Mouse (Mus musculus) stomach, postnatal 0 days (tissue): ENCODE data around the gene Clec16a. TPM values are rescaled to one million over a fixed set of nuclear protein-coding genes. Genes with fewer than 3 reads are reported as not detected.

Experiments used
- ATAC-seq: fragments of 200-750 bp; cut with Nextera tagmentation; 2 replicates; pipeline ENCODE4 v1.8.0; 2017; ENCODE audit not compliant: low FRiP score, low TSS enrichment
- DNase-seq: peaks from one replicate; pipeline ENCODE4 v3.0.0-alpha.2; 2016; ENCODE audit warnings: low spot score
- H3K27ac ChIP-seq: fragments of 300-500 bp; sonication (generic); replicated peaks from 2 replicates; pipeline ENCODE4 v1.5.1; 2014; ENCODE audit warnings: mild to moderate bottlenecking, control low read depth
- H3K27me3 ChIP-seq: fragments of 300-500 bp; sonication (generic); 2 replicates; pipeline ENCODE4 v1.6.1; 2014; ENCODE audit warnings: low read length; ENCODE audit not compliant: control insufficient read depth, insufficient read depth
- H3K36me3 ChIP-seq: fragments of 300-500 bp; sonication (generic); 2 replicates; pipeline ENCODE4 v1.6.1; 2014; ENCODE audit warnings: low read length, mixed read lengths; ENCODE audit not compliant: control insufficient read depth, insufficient read depth
- H3K4me1 ChIP-seq: fragments of 300-500 bp; sonication (generic); replicated peaks from 2 replicates; pipeline ENCODE4 v1.6.1; 2014; ENCODE audit warnings: antibody characterized with exemption; ENCODE audit not compliant: control insufficient read depth, insufficient read depth
- H3K4me2 ChIP-seq: fragments of 300-500 bp; sonication (generic); replicated peaks from 2 replicates; pipeline ENCODE4 v1.6.1; 2014; ENCODE audit warnings: low read depth, mild to moderate bottlenecking, control low read depth, moderate library complexity
- H3K4me3 ChIP-seq: fragments of 300-500 bp; sonication (generic); 2 replicates; pipeline ENCODE4 v1.5.1; 2014; ENCODE audit warnings: low read depth, low read length, control low read depth
- H3K9ac ChIP-seq: fragments of 300-500 bp; sonication (generic); 2 replicates; pipeline ENCODE4 v1.6.1; 2014; ENCODE audit warnings: mild to moderate bottlenecking, low read length, control low read depth, mixed read lengths
- H3K9me3 ChIP-seq: fragments of 300-500 bp; sonication (generic); 2 replicates; pipeline ENCODE4 v1.6.1; 2016; ENCODE audit warnings: low read length; ENCODE audit not compliant: control insufficient read depth
- CTCF ChIP-seq: IDR thresholded peaks from 2 replicates; pipeline ENCODE4 v1.5.1; 2016; ENCODE audit warnings: antibody characterized with exemption, low read depth, mild to moderate bottlenecking, moderate library complexity
- EP300 ChIP-seq: optimal IDR thresholded peaks from 2 replicates; pipeline ENCODE3; 2016; ENCODE audit warnings: antibody characterized with exemption
- WGBS: fragments of 180-500 bp; shearing (Covaris S2); extraction: QIAGEN DNeasy Blood & Tissue Kit; methylation state at CpG from one replicate; pipeline ENCODE4 v1.1.7; 2014; 5-methylcytosine and 5-hydroxymethylcytosine counted together
- polyA plus RNA-seq: library from polyadenylated mRNA; unstranded; fragments of >200 nt; fragmentation: Nextera tagmentation; extraction: Ambion mirVana; gene quantifications from 2 replicates; pipeline ENCODE4 v1.2.1, GENCODE M21; 2015

The Clec16a gene
- polyA plus RNA-seq, 1 experiment from 2014 or later = 28.1 TPM

DNA sequence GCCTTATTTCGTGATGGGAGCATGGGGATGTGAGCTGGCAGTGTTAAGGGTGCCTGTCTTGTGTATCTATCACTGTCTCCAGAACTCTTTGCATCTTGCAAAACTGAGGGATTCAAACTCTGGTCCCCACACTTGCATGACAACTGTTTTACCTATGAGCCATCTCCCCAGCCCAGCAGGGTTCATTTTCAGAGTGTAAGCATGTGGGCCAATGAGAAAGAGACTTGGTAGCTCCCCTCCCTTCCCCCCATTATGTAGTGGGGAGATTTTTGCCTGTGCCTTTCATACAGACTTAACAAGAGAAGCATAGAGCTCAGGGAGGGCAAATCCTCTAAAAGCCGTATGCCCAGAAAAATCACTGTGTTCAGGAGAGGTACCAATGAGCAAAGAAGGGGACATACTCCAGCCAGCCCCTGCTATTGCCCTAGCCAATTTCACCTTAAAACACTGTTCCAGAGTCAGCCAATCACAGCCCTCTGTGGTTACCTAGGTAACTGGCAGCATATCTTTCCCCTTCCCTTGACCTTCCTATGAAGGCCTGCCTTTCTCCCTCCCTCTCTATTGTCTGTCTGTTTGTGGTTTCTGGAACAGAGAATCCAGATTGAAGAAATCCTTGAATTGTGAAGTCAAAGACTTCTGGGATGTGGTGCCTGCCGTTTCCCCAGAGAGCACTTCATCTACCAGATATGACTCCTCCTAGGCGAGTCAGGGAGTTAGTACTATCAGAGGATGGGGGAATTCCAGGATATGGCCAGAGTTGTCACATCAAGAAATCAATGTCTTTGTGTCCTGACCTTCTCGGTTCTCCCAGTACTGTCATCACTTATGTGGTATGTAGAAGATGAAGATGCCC, 55.0 kb downstream of the Clec16a start:
- DNase-seq = no peak
- Histone ChIP-seq H3K9me3 (no peaks in the 10 kb centered on the region), H3K27me3 (no peaks in the 10 kb centered on the region), H3K4me3 (no peak overlapping the region), H3K36me3 (peaks cover 5% of the 10 kb centered on the region), H3K4me2 (no peak overlapping the region), H3K9ac (no peak overlapping the region), H3K4me1 (no peaks in the 10 kb centered on the region), H3K27ac (no peak overlapping the region)
- WGBS = 70% methylated on average over 5 of the region's 5 CpGs
- ATAC-seq = no peak
- TF ChIP-seq EP300 (no peak), CTCF (no peak)

DNA sequence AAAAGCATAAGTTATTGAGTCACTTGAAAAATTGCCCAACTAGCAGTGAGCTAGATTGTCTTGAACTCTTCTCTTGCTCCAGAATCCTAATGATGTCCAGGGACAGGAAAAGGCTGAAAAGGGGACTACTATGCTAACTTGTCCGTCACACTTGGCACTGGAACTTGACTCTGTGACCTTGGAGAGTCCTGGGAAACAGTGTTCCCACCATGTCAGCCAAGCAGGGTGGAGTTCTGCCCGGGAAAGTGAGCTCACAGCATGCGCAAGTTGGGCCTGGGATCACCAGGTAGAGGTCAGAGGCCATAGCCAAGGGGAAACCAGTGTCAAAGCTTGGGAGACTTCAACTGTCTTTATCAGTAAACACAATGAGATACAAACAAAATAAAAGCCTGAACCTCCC, 62.7 kb downstream of the Clec16a start:
- TF ChIP-seq EP300 (no peak), CTCF (no peak)
- Histone ChIP-seq H3K4me2 (no peak overlapping the region), H3K4me3 (no peak overlapping the region), H3K27ac (no peak overlapping the region), H3K9me3 (no peaks in the 10 kb centered on the region), H3K36me3 (no peaks in the 10 kb centered on the region), H3K4me1 (no peaks in the 10 kb centered on the region), H3K9ac (no peak overlapping the region), H3K27me3 (no peaks in the 10 kb centered on the region)
- whole genome bisulfite sequencing = 85% methylated on average over 3 of the region's 3 CpGs
- no peak for DNase-seq
- no peak for ATAC-seq

DNA sequence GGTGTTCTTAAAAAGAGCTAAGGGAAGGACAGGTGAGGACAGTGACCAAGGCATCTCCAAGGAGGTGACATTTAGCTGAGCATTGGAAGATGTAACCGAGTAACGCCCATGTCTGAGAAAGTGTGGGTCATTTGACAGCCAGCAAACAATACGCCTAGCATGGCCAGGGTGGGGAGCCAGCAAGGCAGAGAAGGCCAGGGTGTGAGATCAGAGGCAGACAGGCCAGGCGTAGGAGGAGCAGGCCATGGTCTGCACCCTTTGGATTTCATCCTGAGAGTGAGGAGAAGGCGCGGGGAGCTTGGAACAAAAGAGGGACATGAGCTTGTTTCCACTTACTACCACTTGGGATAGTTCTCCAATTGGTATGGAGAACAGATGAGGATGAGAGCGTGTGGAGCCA, 64.8 kb downstream of the Clec16a start:
- Histone ChIP-seq H3K4me3 (no peak overlapping the region), H3K4me1 (no peaks in the 10 kb centered on the region), H3K27me3 (no peaks in the 10 kb centered on the region), H3K9me3 (no peaks in the 10 kb centered on the region), H3K36me3 (peaks cover 4% of the 10 kb centered on the region), H3K9ac (no peak overlapping the region), H3K27ac (no peak overlapping the region), H3K4me2 (no peak overlapping the region)
- ATAC-seq = no peak
- no peak for DNase-seq
- TF ChIP-seq EP300 (no peak), CTCF (no peak)
- 92% methylated on average over 7 of the region's 7 CpGs for WGBS

DNA sequence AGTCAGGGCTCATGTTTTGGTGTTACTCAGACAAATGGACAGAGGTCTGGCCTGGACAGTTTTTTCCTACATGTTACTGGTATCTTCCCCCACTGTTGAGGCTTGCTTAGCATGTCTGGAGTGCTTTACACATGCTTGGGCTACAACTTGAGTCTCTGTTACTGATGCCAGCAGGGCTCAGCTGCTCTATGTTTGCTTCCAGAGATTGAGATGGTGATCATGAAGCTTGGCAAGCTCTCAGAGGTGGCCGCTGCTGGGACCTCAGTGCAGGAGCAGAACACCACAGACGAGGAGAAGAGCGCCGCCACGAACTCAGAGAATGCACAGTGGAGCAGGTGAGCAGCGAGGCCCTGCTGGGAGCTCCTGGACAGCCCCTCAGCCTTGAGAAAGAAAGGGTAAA, 65.7 kb downstream of the Clec16a start:
- WGBS = 77% methylated on average over 6 of the region's 6 CpGs
- ATAC-seq (no peak), DNase-seq (no peak)
- no peak overlapping the region for H3K9ac ChIP-seq
- no peaks in the 10 kb centered on the region for H3K27me3 ChIP-seq
- no peak overlapping the region for H3K4me2 ChIP-seq
- H3K9me3 ChIP-seq = no peaks in the 10 kb centered on the region
- peaks cover 4% of the 10 kb centered on the region for H3K36me3 ChIP-seq
- no peaks in the 10 kb centered on the region for H3K4me1 ChIP-seq
- H3K4me3 ChIP-seq = no peak overlapping the region
- no peak overlapping the region for H3K27ac ChIP-seq
- no peak for TF ChIP-seq EP300
- no peak for TF ChIP-seq CTCF

DNA sequence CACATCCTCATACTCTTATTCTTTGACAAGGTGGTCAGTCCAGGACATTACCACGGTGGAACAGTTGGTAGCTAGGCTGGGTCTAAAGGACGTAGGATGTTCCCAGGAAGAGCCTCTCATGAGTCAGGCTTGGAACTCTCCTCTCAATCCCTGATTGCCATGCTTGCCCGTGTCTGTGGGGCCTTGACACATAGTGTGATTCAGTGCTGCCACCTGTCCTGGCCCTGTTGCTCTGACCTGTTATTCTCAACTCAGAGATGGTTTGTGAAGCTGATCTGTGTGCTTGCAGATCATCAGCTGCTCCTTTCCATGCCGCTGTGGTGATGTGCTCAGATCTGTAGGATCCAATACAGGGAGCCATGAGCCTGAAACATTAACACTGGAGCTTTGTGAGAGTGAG, 66.2 kb downstream of the Clec16a start:
- no peak overlapping the region for H3K9ac ChIP-seq
- H3K27ac ChIP-seq = no peak overlapping the region
- 84% methylated on average over 4 of the region's 4 CpGs for WGBS
- no peak for ATAC-seq
- H3K4me1 ChIP-seq = no peaks in the 10 kb centered on the region
- no peaks in the 10 kb centered on the region for H3K9me3 ChIP-seq
- H3K4me2 ChIP-seq = no peak overlapping the region
- H3K27me3 ChIP-seq = no peaks in the 10 kb centered on the region
- no peak for DNase-seq
- TF ChIP-seq EP300 = no peak
- no peak for TF ChIP-seq CTCF
- no peak overlapping the region for H3K4me3 ChIP-seq
- H3K36me3 ChIP-seq = peaks cover 4% of the 10 kb centered on the region

DNA sequence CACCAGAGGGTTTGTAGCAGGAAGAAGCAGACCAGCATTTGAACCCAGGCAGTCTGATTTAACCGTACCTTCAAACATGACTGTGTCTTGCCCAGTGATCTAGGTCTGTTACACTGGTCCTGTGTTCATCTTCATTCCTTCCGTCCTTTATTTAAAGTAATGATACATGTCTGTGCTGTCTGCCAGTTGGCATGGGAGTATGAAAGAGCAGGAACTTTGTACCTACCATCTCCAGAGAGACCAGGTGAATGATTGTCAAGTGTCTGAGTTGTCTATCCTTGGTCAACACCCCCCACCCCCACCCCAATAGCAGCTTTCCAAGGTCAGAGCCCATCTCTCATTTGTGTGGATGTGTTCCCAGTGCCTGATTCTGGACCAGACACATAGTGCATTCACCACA, 68.9 kb downstream of the Clec16a start:
- H3K36me3 ChIP-seq = peaks cover 4% of the 10 kb centered on the region
- no peaks in the 10 kb centered on the region for H3K4me1 ChIP-seq
- H3K9ac ChIP-seq = no peak overlapping the region
- 93% methylated on average over 2 of the region's 2 CpGs for WGBS
- no peak overlapping the region for H3K27ac ChIP-seq
- no peaks in the 10 kb centered on the region for H3K27me3 ChIP-seq
- no peak overlapping the region for H3K4me3 ChIP-seq
- H3K9me3 ChIP-seq = no peaks in the 10 kb centered on the region
- H3K4me2 ChIP-seq = no peak overlapping the region
- ATAC-seq (no peak), DNase-seq (no peak)
- TF ChIP-seq EP300 = no peak
- TF ChIP-seq CTCF = no peak
